8 mouse cellular contexts compared by ENCODE assay signal in the genomic region with DNA sequence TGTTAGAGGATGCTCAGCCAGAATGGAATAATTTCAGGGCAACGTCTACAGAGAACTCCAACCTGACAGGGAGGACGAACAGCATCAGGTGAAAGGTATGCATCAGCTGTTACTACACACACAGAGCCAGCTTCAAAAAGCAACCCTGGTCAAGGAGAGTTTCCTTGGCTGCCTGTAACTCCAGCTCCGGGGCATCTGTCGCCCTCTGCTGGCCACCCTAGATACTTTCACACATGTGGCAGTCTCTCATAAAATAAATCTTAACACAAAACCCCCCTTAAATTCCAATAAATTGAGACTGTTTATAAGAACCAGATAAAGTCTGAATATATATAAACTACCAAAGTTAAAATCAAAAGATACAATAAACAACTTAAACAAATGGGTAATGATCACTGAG. TPM values are rescaled to one million over a fixed set of nuclear protein-coding genes. Genes with fewer than 3 reads are reported as not detected.
DNase-seq lines count a peak whose midpoint lies in the region; ATAC-seq and TF ChIP-seq lines count a peak whose summit lies in the region.

No protein-coding gene starts in this region.

- no peaks in the 10 kb centered on the region for H3K9me3 ChIP-seq in hindbrain, embryonic 14.5 days (ENCODE audit: control insufficient read depth, low read length)
- no peaks in the 10 kb centered on the region for H3K9me3 ChIP-seq in hindbrain, embryonic 12.5 days (replicated peaks)
- no peaks in the 10 kb centered on the region for H3K9me3 ChIP-seq in E14TG2a.4 (ENCODE audit: low read length)

- WGBS in hindbrain, embryonic 14.5 days: 8% methylated on average over 4 of the region's 4 CpGs
- 9% methylated on average over 4 of the region's 4 CpGs for WGBS in hindbrain, embryonic 12.5 days

- H3K4me3 ChIP-seq in hindbrain, embryonic 14.5 days (replicated peaks; ENCODE audit: low read length): no peak overlapping the region
- H3K4me3 ChIP-seq in hindbrain, embryonic 12.5 days: no peak overlapping the region
- H3K4me3 ChIP-seq in E14TG2a.4 (replicated peaks; ENCODE audit: low read length): no peak overlapping the region

- no peaks in the 10 kb centered on the region for H3K36me3 ChIP-seq in hindbrain, embryonic 14.5 days (replicated peaks; ENCODE audit: control insufficient read depth, insufficient read depth)
- H3K36me3 ChIP-seq in hindbrain, embryonic 12.5 days: no peaks in the 10 kb centered on the region
- no peaks in the 10 kb centered on the region for H3K36me3 ChIP-seq in E14TG2a.4 (ENCODE audit: insufficient read depth, low read length)

- H3K27ac ChIP-seq in hindbrain, embryonic 14.5 days: no peak overlapping the region
- no peak overlapping the region for H3K27ac ChIP-seq in hindbrain, embryonic 12.5 days

- DNase-seq in hindbrain, embryonic 14.5 days (ENCODE audit: low spot score): peak; percentile 70
- DNase-seq in 3T3-L1 (ENCODE audit: low read depth, low spot score): peak; percentile 69
- peak; percentile 53 to 62 for DNase-seq in cerebellum, postnatal 36 days
- DNase-seq in layer of hippocampus, postnatal 10 days (ENCODE audit: low spot score in 2 of 2): peak; percentile 66 to 73
- peak; percentile 56 to 68 for DNase-seq in right cerebral cortex, adult 2 months (ENCODE audit: low spot score in 2 of 2)

- no peak overlapping the region for H3K9ac ChIP-seq in hindbrain, embryonic 14.5 days
- no peak overlapping the region for H3K9ac ChIP-seq in hindbrain, embryonic 12.5 days

- TF ChIP-seq CTCF in E14TG2a.4 (conservative IDR thresholded peaks at IDR 0.05; ENCODE audit: low read length): peak; percentile 84

- ATAC-seq in hindbrain, embryonic 14.5 days (ENCODE audit: low FRiP score): no peak
- no peak for ATAC-seq in hindbrain, embryonic 12.5 days (ENCODE audit: low FRiP score)
- no peak for ATAC-seq in megakaryocyte, adult 5-6 weeks (ENCODE audit: poor library complexity, severe bottlenecking)

- 0 out of 2 replicates have a peak, but pooled peaks cover 6% of the 10 kb centered on the region for H3K4me1 ChIP-seq in hindbrain, embryonic 14.5 days (replicated peaks; ENCODE audit: control insufficient read depth, insufficient read depth, low read length)
- H3K4me1 ChIP-seq in hindbrain, embryonic 12.5 days: peaks cover 8% of the 10 kb centered on the region
- H3K4me1 ChIP-seq in E14TG2a.4 (replicated peaks; ENCODE audit: low read depth, low read length): peaks cover 23% of the 10 kb centered on the region

- no peak overlapping the region for H3K4me2 ChIP-seq in hindbrain, embryonic 14.5 days (replicated peaks)
- H3K4me2 ChIP-seq in hindbrain, embryonic 12.5 days (replicated peaks): no peak overlapping the region

- no peaks in the 10 kb centered on the region; the same call in 1 of the 2 replicates for H3K27me3 ChIP-seq in hindbrain, embryonic 14.5 days (ENCODE audit: control insufficient read depth, insufficient read depth, low read length)
- H3K27me3 ChIP-seq in hindbrain, embryonic 12.5 days: peaks cover 2% of the 10 kb centered on the region; the same call in 1 of the 2 replicates
- peaks cover 31% of the 10 kb centered on the region for H3K27me3 ChIP-seq in E14TG2a.4 (ENCODE audit: insufficient read depth, low read length)

RNA-seq across cellular contexts. Expression of a gene that starts 27.3 kb away (rescaled TPM):
- 0.22 and 0.27 TPM in 2 replicates for polyA plus RNA-seq in hindbrain, embryonic 14.5 days (2014; fragmentation: Nextera tagmentation; extraction: Ambion mirVana)
- 0.36 and 1.6 TPM in 2 replicates for polyA plus RNA-seq in hindbrain, embryonic 12.5 days (2016; fragmentation: Nextera tagmentation; extraction: Ambion mirVana)
- total RNA-seq in layer of hippocampus, postnatal 10 days (2021): 1 to 10 TPM in 1 of 2 experiments, not detected in 1; 1.1 TPM
- total RNA-seq in megakaryocyte, adult 5-6 weeks (2015): not detected in 2 replicates
- total RNA-seq in megakaryocyte, adult 5-6 weeks (2017): not detected in 2 replicates
